9 mouse cellular contexts compared by ENCODE assay signal in the genomic region with DNA sequence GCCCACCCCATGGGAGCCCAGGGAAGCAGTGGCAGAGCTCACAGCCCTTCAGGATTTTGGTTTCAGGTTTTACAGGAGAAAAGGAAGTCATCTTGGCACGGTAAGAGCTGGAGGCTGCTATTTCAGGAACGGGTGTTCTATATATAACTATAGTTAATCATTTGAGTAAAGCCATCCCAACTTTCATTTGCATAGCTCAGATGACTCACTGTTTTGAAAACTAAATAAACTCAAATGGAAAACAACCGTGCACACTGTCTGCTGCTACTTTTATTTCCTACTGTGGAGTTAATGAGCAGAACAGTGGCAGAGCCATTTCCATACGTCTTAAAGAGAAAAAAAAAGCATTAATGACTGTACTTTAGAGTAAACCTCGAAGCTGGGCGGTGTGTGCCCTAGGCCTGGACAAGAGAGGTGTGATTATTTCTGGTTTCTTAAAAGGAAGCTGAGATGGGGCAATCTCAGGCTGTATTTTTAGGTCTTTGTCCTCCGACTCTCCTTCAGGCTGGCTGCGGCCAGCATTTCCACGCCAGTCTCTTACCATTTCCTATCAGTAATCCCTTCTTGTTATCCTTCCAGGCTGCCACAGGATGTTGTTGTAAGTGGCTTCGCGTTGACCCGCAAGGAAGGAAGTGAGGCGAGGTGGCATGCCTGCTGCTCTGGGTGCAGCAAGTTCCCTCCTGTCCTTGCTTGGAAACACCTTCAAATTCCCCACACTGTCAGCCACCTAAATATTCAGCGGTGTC. TPM values are rescaled to one million over a fixed set of nuclear protein-coding genes. Genes with fewer than 3 reads are reported as not detected.
A peak's percentile ranks its signal among the peaks of the same experiment; 100 is the strongest.
DNase-seq lines count a peak whose midpoint lies in the region; ATAC-seq and TF ChIP-seq lines count a peak whose summit lies in the region.
"Had no signal": no experiment of that assay in that cellular context is flagged by ENCODE, and none has a peak within 500 bp of the region (broad histone marks: within the 10 kb centered on the region; RNA-seq: fewer than 3 reads in every experiment).

No protein-coding gene starts in this region.

- peaks cover 26 to 42% of the 10 kb centered on the region in 2 experiments for H3K4me1 ChIP-seq in CH12.LX (ENCODE audit: control insufficient read depth in 1 of 2, insufficient read depth in 2 of 2)
- peaks cover 58% of the 10 kb centered on the region for H3K4me1 ChIP-seq in heart, embryonic 12.5 days (replicated peaks)

- no peak for TF ChIP-seq POLR2A in CH12.LX (IDR thresholded peaks at IDR 0.05; ENCODE audit: low read depth, low read length)

- H3K36me3 ChIP-seq in CH12.LX (replicated peaks in 1 of 2; ENCODE audit: control insufficient read depth in 1 of 2, insufficient read depth in 1 of 2, low read length in 1 of 2): peaks cover 2 to 3% of the 10 kb centered on the region in 2 experiments
- H3K36me3 ChIP-seq in heart, embryonic 12.5 days: no peaks in the 10 kb centered on the region

- peak overlapping the region; percentile 74 for H3K27ac ChIP-seq in gastrocnemius, adult 2 months
- peak overlapping the region; percentile 99 for H3K27ac ChIP-seq in CH12.LX (ENCODE audit: insufficient read depth, low read depth)
- peak overlapping the region; percentile 83 for H3K27ac ChIP-seq in heart, embryonic 12.5 days (ENCODE audit: poor library complexity, severe bottlenecking)

- H3K4me3 ChIP-seq in gastrocnemius, adult 2 months: peak overlapping the region; percentile 29; the same call in 1 of the 2 replicates
- peak overlapping the region in 1 of 3 experiments; percentile 30 for H3K4me3 ChIP-seq in CH12.LX (replicated peaks in 1 of 3; ENCODE audit: low read depth in 2 of 3, low read length in 2 of 3, poor library complexity in 1 of 3)
- no peak overlapping the region for H3K4me3 ChIP-seq in heart, embryonic 12.5 days
- H3K4me3 ChIP-seq: erythroblast, embryonic 14.5 days had no signal

- TF ChIP-seq RAD21 in CH12.LX (IDR thresholded peaks at IDR 0.05; ENCODE audit: low read depth, low read length): no peak; the same call in 1 of the 2 replicates

- peak; percentile 26 for DNase-seq in gastrocnemius, adult 2 months
- DNase-seq in gastrocnemius, postnatal 36 days: no peak
- peak; percentile 52 for DNase-seq in CH12.LX (ENCODE audit: extremely low read depth)
- no peak for DNase-seq in retina, postnatal 1 day
- no peak for DNase-seq in ovary, postnatal 10 days (ENCODE audit: low spot score)
- DNase-seq in ovary, postnatal 14 days (ENCODE audit: low spot score): no peak

- H3K79me2 ChIP-seq in CH12.LX (replicated peaks; ENCODE audit: control insufficient read depth, extremely low read depth, insufficient read depth, poor library complexity, severe bottlenecking): peaks cover 9% of the 10 kb centered on the region

- peak; percentile 79 for TF ChIP-seq EP300 in CH12.LX (IDR thresholded peaks at IDR 0.05; ENCODE audit: low read length)

- H3K4me2 ChIP-seq in CH12.LX (ENCODE audit: insufficient read depth, low read depth, poor library complexity, severe bottlenecking): peak overlapping the region; percentile 92
- H3K4me2 ChIP-seq in heart, embryonic 12.5 days: peak overlapping the region; percentile 40

- dilution Hi-C loops in CH12.LX (cut with MboI; ENCODE audit: extremely low pct_ligation_motif_present, extremely low pct_unique_long_range_greater_than_20kb, low sequenced_read_pairs): no loop called here

- in situ Hi-C loops in CH12.LX (cut with MboI; ENCODE audit: low pct_ligation_motif_present, low pct_unique_long_range_greater_than_20kb, low sequenced_read_pairs): no loop called here

- intact Hi-C loops in gastrocnemius, adult 2 months (cut with DNase I): no loop called here
- intact Hi-C loops in gastrocnemius, postnatal 36 days (cut with DNase I): no loop called here

- no peak; the same call in 1 of the 2 replicates for ATAC-seq in heart, embryonic 12.5 days (ENCODE audit: insufficient number of reproducible peaks, low FRiP score)
- 0 out of 2 replicates have a peak, but pooled peaks have one; percentile 21 for ATAC-seq in megakaryocyte, adult 5-6 weeks (ENCODE audit: poor library complexity, severe bottlenecking)

- no peak for TF ChIP-seq CTCF in gastrocnemius, adult 2 months (IDR thresholded peaks at IDR 0.05)
- no peak for TF ChIP-seq CTCF in CH12.LX (conservative IDR thresholded peaks at IDR 0.05 in 1 of 2, IDR thresholded peaks at IDR 0.05 in 1 of 2; ENCODE audit: low read depth in 2 of 2, low read length in 2 of 2)

- H3K9me3 ChIP-seq in CH12.LX (replicated peaks; ENCODE audit: low read length): no peaks in the 10 kb centered on the region
- no peaks in the 10 kb centered on the region for H3K9me3 ChIP-seq in heart, embryonic 12.5 days (replicated peaks)

- peak overlapping the region; percentile 67 for H3K9ac ChIP-seq in CH12.LX (ENCODE audit: insufficient read depth, low read depth)
- no peak overlapping the region; the same call in 1 of the 2 replicates for H3K9ac ChIP-seq in heart, embryonic 12.5 days

- WGBS in heart, embryonic 12.5 days: 13% methylated on average over 14 of the region's 14 CpGs

- no peaks in the 10 kb centered on the region for H3K27me3 ChIP-seq in CH12.LX (replicated peaks)
- H3K27me3 ChIP-seq in heart, embryonic 12.5 days (replicated peaks): peaks cover 9% of the 10 kb centered on the region; the same call in 1 of the 2 replicates

TF ChIP-seq in CH12.LX, 34 proteins besides CTCF, POLR2A, EP300 and RAD21:
- TF ChIP-seq USF2 (conservative IDR thresholded peaks at IDR 0.05; ENCODE audit: low read depth, low read length) (no peak), GABPA (IDR thresholded peaks at IDR 0.05; ENCODE audit: insufficient replicate concordance, low read depth, low read length) (no peak), ZNF384 (IDR thresholded peaks at IDR 0.05; ENCODE audit: low read depth, low read length) (peak; percentile 70), MAZ (IDR thresholded peaks at IDR 0.05; ENCODE audit: low read depth, low read length) (no peak), JUN (IDR thresholded peaks at IDR 0.05; ENCODE audit: insufficient read depth, low read depth, low read length) (peak; percentile 87), SIN3A (IDR thresholded peaks at IDR 0.05; ENCODE audit: low read length) (0 out of 2 replicates have a peak, but pooled peaks have one; percentile 49), RCOR1 (conservative IDR thresholded peaks at IDR 0.05; ENCODE audit: low read depth, low read length) (peak; percentile 50; the same call in 1 of the 2 replicates), ETS1 (conservative IDR thresholded peaks at IDR 0.05; ENCODE audit: low read depth, low read length) (peak; percentile 89), MEF2A (IDR thresholded peaks at IDR 0.05; ENCODE audit: borderline replicate concordance, low read depth, low read length) (peak; percentile 99), CHD2 (IDR thresholded peaks at IDR 0.05; ENCODE audit: low read length) (peak; percentile 6; the same call in 1 of the 2 replicates), MYC (IDR thresholded peaks at IDR 0.05; ENCODE audit: low read depth, low read length) (0 out of 2 replicates have a peak, but pooled peaks have one; percentile 21), JUND (conservative IDR thresholded peaks at IDR 0.05; ENCODE audit: low read depth, low read length) (peak; percentile 84), MAX (IDR thresholded peaks at IDR 0.05; ENCODE audit: low read length) (no peak), TCF12 (IDR thresholded peaks at IDR 0.05; ENCODE audit: low read depth, low read length) (peak; percentile 57; the same call in 1 of the 2 replicates), SMC3 (IDR thresholded peaks at IDR 0.05; ENCODE audit: low read depth, low read length) (no peak), ZMIZ1 (IDR thresholded peaks at IDR 0.05; ENCODE audit: low read depth, low read length) (no peak), BHLHE40 (IDR thresholded peaks at IDR 0.05; ENCODE audit: low read depth, low read length) (peak; percentile 93), IRF4 (IDR thresholded peaks at IDR 0.05; ENCODE audit: low read depth, low read length) (peak; percentile 85), TBP (conservative IDR thresholded peaks at IDR 0.05; ENCODE audit: low read depth, low read length) (0 out of 2 replicates have a peak, but pooled peaks have one; percentile 33)

RNA-seq across cellular contexts. Expression of a gene that starts 29.2 kb away (rescaled TPM):
- under 1 TPM in 1 of 2 experiments, not detected in 1; 0.08 TPM for total RNA-seq in gastrocnemius, adult 2 months (2021)
- total RNA-seq in gastrocnemius, postnatal 36 days (2021): 1 to 10 TPM in 1 of 2 experiments, under 1 TPM in 1; 0.32 to 1.1 TPM
- total RNA-seq in CH12.LX (2012; rRNA removed) (14.5 and 15.8 TPM in 2 replicates), CH12.LX (2014; rRNA removed) (1.4 and 1.8 TPM in 2 replicates)
- polyA plus RNA-seq in CH12.LX (2012; ENCODE audit: insufficient read length, low read depth): 2.7 and 4.4 TPM in 2 replicates
- polyA plus RNA-seq in heart, embryonic 12.5 days (2016; fragmentation: Nextera tagmentation; extraction: Ambion mirVana): 18.7 and 21.2 TPM in 2 replicates
- total RNA-seq in megakaryocyte, adult 5-6 weeks (2015): 1.5 and 1.6 TPM in 2 replicates
- 0.66 and 1.1 TPM in 2 replicates for total RNA-seq in megakaryocyte, adult 5-6 weeks (2017)
- polyA plus RNA-seq: erythroblast, embryonic 14.5 days had no signal

Comparison
In these comparisons a context has a peak if more than half of its experiments do, and no peak if none do; other contexts are left out.
1. DNase-seq: peak in gastrocnemius, adult 2 months (single experiment) and CH12.LX (single experiment); none in gastrocnemius, postnatal 36 days (0 of 2), retina, postnatal 1 day (single experiment), ovary, postnatal 10 days (single experiment) and ovary, postnatal 14 days (single experiment).
2. Peak in every context shown above with its lines, with median percentiles within 50 percentile points of each other: H3K27ac ChIP-seq.